Mouse (Mus musculus) kidney, adult 2 months (tissue): ENCODE results near the gene Sept9.

Experiments
- CTCF ChIP-seq: fragments of 200-500 bp; conservative IDR thresholded peaks from 2 replicates; pipeline ENCODE4 v1.5.1; 2011; ENCODE audit warnings: low read depth, mild to moderate bottlenecking, control low read depth, low read length, moderate library complexity, mixed read lengths; ENCODE audit not compliant: insufficient read depth, insufficient read length
- POLR2A ChIP-seq: fragments of 200-500 bp; IDR thresholded peaks from one replicate; pipeline ENCODE4 v1.6.1; 2011; ENCODE audit warnings: low read depth, low read length, control low read depth

DNA sequence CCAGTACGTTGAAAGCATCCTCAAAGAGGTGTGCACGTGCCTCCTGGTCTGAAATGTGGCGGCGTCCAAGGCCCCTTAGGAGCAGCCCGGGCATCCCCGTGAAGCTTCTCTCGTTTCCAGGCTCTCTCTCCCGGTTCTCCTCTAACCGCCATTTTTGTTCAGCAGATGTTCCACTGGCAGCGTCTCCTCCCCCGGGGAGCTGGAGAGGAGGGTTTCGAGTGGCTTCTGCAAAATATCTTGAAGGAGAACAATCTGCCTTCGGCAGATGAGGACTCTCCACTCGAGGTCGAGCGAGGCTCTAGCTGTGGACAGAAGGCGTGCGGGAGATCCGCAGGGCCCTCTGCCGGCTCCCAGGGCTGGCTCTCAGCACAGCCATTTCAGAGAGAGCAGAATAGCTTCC is 173.7 kb downstream of the Sept9 start:
- TF ChIP-seq CTCF (no peak), POLR2A (no peak)
